Mouse (Mus musculus): ENCODE data around the gene Nubp2. TPM values are rescaled to one million over a fixed set of nuclear protein-coding genes. Genes with fewer than 3 reads are reported as not detected.

The Nubp2 gene
- total RNA-seq (2021), result 10 to 100 TPM; 47.7 to 57.9 TPM
- long read RNA-seq, experiment 1, transcript Nubp2-201 (7 exons, 1,427 nt), result major isoform, 87 of 117 reads
- long read RNA-seq, experiment 1, partial matches to known transcripts, result 16 of 117 reads
- long read RNA-seq, experiment 1, other reads (novel, unspliced or antisense), result 9 of 117 reads
- long read RNA-seq, experiment 2, transcript Nubp2-201 (7 exons, 1,427 nt), result major isoform, 34 of 41 reads
- long read RNA-seq, experiment 2, partial matches to known transcripts, result 1 of 41 reads
- long read RNA-seq, experiment 2, other reads (novel, unspliced or antisense), result 2 of 41 reads

DNA sequence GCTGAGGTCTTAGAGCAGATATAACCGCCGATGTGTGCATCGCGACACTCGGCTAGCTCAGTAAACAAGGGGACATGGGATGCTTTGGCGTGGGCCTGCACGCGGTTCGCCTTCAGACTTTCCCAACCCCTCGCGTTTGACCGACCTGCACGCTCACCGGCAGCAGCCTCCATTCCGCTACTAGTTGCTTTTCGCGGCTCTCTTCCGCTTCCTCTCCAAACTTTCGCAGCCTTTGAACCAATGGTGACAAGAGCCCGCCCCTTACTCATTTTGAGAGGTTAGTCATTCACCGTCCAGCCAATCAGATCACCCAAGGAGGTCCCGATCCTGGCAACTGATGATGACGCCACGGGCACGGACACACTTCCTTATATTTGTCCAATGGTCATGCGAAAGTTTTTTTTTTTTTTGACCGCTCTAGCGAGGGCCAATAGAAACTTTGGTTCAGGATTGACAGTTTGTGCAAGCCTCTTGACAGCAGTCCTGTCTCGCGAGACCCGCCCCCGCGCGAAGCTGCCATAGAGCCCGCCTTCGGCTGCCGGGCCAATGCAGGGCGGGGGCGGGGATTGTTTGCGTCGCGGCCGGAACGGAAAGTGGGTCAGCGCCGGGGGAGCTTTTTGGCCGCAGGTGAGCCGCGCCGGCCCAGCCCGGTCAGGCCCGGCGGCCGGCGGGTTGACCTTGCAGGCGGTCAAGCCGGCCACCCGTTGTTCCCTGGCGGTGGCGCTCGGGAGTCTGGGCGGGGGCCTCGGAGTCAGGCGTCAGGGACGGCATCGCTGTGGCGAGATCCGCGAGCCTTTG lies at the start of gene Nubp2, which contains the start of gene Spsb3:
Nubp2 (minus strand) TSS at position 216 of the 798 bp plus-strand sequence.
Spsb3 (plus strand) TSS at position 510 of the 798 bp plus-strand sequence.
- peak; percentile 99 for DNase-seq

DNA sequence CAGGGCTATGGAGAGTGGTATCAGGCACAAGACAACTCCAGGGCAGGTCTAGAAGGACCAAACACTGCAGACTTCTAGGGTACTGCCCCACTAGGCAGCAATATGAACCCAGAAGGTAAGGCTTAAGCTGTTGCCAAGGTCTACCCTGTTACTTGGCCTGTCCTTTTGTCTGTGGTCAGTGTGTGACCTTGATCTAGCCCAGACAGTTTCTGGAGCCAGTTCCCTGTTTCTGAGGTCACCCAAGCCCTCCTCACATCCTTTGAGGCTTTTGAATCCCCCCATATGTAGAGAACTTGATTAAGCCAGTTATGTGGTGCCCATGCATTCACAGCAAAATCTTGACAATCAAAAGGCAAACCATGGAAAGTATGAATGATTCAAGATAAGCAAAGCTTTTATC lies 49.5 kb upstream of the Nubp2 start:
- no peak for DNase-seq

DNA sequence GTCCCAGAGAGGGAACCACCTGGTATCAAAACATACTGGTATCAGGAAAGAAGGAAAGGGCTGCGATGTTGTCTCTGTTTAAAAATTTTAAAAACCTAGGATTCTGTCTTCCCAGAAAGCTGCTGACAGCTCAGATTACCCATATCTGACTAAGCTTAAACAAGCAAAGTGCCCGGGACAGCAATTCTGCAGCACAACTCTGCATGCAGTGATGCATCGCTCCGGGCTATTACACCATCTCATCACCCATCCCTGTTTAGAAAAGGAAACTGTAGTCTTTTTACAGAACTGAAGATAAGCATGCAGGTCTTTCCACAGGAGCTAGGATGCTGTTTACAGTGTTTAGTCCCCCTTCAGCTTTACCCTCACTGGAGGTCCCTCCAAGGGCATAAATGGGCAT lies 48.8 kb upstream of the Nubp2 start:
- peak in 1 of 2 experiments; percentile 32 for DNase-seq

DNA sequence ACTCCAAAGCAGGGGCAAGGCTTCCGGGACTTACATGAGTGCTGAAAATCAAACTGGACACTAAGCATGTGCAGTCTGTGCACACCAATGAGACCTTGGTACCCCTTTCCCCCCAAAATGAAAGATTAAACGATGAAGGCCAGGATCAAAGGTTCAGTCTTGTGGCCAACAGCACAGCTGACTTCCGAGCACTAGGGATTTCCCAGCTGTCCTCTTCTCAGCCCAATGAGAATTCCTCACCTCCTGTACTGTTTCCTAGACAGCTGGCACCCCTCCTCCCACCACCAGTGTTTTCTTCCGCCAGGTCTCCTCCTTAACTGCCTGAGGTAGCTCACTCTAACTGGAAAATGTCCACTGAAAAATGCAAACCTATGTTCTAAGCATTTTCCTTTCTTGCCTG lies 47.0 kb upstream of the Nubp2 start:
- no peak for DNase-seq

DNA sequence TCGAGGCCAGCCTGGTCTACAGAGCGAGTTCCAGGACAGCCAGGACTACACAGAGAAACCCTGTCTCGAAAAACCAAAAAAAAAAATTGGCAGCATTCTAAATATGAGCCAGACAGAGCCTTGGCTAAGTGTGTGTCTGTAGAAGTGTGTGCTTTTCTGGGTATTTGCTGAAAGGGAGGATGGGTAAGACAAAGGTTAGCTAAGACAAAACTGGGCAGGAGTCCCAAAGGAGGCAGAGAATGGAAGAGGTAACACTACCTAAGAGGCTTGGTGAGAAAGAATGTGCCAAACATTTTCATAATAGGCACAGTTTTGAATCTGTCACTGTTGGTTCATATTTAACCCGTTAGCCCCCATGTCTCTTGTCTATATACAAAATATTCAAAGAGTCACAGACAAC lies 46.3 kb upstream of the Nubp2 start:
- DNase-seq, result no peak

DNA sequence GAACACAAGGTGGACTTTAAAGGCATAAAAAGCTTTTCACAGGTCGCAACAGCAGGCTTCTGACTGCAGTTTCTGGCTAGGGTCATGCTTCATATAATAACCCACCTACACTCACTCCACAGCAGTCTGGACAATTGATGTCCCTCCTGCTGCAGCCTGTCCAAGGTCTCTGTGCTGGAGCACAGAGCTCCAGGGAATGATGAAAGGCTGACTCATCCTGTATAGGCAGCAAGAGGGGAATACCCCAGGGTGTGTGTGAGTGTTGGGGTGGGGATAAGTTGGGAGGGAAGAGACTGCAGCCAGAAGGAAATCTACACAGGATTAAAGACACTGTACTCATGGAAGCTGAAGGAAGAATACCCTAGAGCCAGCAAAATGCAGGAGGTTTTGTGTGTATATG lies 43.4 kb upstream of the Nubp2 start:
- peak; percentile 64 to 68 for DNase-seq

DNA sequence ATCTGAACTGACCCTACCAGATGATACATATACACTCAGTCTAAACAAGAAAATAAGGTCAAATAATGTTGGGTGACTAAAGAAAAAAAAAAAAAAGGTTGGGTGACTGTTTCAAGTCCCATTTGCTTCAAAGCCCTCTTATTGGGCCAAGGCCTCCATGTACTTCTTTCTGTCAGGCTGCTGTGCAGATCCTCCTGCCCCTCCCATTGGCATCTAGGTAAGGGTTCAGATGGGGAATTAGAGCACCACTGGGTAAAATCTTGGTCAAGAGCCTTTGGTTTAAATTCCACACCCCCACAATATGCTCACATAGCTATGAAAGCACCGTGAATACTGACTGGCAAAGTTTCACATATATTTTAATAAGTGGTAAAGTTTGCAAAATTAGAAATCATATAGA lies 37.1 kb upstream of the Nubp2 start:
- no peak for DNase-seq

DNA sequence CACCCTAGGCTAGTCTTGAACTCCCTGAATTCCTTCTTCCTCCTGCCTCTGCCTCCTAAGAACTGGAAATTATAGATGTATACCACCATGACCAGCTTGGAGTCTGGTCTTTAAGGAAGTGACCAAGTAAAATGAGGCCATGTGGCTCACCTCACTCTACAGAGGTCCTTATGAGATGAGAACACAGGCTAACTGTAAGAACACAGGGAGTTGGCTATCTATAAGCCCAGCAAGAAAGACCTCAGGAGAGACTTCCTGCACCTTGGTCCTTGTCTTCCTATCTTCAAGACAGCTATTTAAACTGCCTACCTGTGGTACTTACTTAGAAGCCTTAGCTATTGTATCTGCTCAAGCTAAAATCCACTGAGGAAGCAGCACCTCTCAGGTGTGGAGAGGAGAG lies 27.8 kb upstream of the Nubp2 start:
- DNase-seq, result no peak

DNA sequence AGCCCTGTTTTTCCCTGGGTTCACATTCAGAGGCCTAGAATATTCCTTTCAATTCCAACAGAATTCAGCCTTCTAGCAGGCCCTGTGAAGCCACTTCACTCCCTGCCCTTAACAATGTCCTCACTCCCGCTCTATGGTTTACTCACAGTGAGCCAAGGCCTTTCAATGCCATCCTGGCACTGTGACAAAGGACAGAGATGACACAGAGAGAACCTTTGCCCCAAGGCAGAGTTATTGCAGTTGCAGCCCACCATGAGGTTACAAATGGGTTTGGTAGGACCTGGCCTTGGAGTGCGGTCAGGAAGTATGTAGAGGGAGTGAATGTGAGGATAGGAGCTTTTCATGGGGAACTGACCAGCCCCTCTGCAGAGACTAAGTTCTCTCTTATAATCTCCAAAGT lies 21.4 kb upstream of the Nubp2 start:
- peak; percentile 84 to 89 for DNase-seq

DNA sequence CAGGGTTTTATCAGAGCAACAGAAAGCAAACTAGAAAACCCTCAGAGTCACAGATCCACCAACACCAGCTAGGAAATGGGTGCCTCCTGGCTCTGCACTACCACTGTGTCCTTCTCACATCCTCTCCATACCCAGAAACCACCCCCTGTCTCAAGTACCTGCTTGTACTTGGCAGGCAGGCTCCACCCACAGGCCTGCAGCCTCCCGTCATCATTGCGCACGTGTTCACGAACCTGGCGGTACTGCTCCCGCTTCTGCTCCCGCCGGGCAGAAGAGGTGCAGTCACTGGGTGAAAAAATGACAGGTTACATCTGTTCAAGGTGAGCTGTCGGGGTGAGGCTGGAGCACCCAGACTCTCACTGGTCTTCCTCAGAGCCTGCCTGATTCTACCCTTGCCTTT lies 17.6 kb upstream of the Nubp2 start:
- no peak for DNase-seq

DNA sequence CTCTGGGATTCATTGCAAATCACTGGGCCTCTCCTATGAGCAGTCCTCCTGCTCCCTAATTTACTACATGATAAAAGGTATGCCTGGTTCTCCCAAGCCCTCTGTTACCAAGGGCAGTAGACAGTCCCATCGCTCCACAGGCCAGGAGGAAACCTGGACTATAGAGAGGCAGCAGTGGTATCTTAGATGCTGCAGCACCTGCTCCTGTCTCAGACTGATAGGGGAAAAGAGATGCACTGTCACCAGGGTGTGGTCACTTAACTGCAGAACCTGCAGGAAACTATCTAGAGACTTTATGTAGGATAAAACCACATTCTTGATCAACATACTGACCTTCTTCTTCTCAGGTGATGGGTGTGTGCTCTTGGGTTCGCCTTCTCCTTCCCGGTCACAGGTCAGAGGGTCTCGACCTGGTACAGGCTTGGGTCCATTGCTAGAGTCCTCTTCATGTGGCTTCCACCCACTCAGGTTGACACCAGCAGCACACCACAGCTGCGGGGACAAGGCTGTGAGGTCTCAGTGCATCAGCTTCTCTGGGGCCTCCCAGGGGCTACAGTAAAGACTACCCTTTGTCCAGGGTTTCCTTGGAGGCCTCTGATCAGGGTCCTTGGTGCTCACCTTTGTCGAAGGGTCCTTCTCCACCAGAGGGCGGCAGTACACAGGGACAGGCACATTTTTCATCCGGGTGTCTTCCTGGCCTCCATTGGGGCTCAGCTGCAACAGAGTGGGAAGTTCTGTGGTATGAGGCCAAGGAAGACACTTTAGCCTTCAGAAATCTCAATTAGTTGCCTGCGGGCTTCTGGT lies 16.7 kb upstream of the Nubp2 start:
- DNase-seq, result peak; percentile 57 to 65

DNA sequence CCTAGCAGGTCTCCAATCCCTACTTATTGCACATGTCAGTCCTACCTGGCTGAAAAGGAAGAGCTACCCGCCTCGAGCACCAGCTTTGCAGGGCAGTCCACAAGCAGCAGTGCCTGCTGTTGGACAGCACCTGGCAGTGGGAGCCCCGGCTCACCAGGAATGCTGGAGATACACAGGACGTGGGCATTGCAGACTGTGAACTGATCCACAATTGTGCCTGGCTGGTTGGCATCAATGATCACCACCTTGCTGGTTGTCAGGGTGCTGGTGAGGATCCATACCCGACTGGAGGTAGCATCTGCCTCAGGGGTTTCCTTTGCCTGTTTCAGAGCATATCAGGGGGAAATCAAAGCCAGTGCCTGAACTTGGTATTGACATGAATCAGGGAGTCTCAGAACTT lies 16.0 kb upstream of the Nubp2 start:
- DNase-seq, result no peak

DNA sequence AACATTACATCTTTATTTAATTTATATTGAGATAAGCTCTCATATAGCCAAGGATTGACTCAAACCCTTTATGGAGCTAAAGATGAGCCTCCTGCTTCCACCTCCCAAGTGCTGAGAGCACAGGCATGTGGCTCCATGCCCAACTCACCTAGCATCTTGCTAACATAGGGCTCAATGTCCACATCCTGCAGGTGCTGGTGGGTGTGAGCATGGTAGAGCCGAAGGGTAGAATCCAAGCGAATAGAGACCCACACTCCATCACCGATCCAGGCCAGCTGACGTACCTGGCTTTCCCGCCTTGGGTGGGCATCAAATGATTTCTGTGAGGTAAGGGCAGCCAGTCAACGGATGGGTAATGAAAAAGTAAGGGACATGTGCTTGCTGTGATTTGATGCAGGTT lies 13.9 kb upstream of the Nubp2 start:
- no peak for DNase-seq

DNA sequence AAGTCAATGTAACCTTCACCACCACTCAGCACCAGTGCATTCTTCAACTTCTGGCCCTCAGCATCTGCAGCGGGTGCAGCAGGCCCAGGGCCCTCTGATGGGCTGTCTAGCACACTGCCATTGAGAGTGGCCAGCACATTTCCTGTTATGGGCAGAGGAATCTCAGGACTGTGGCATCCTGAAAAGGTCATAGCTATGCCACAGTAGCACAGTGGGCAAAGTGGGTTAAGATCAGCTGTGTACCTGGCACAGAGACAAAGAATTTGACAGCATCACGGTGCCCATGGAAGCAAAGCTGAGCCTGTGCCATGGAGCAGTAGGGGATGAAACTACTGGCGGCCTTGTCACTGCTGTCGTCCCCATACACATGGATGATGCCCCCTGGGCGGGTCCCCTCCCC lies 13.0 kb upstream of the Nubp2 start:
- DNase-seq, result no peak

DNA sequence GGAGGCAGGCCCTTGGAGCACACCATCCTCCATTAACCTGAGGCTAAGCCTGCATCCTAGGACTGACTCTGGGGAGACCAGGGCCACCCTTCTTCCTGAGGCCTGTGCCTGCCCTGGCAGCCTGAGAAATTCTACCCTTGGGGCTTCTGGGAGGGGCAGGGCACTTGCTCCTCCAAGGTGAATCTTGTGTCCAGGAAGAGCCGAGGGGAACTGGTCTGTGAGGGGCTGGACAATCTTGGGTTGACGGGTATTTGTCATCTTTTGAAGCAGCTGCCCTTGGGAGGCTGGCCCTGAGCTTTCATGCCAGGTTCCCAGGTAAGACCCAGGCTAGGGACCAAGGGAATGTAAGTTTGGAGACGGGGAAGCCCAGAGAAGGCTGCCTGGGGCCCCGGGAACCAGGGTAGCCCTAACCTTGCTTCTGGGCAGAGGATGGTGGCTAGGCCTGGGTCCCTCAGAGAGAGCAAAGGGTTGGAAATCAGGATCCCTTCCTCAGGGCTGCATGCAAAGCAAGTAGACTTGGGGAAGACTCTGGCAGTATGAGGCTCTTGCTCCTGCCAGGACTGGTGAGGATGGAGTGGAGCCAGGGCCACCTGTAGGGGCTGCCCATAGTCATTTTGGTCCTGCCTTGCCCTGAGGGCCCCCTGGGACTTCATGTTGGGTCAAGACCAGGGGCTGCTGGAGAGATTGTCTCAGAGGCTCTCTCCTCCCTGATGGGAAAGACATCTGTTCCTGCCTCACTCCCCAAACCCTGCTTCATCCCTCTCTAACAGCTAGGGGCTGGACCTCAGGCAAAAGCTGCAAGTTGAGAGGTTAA lies 12.1 kb upstream of the Nubp2 start:
- DNase-seq, result no peak

DNA sequence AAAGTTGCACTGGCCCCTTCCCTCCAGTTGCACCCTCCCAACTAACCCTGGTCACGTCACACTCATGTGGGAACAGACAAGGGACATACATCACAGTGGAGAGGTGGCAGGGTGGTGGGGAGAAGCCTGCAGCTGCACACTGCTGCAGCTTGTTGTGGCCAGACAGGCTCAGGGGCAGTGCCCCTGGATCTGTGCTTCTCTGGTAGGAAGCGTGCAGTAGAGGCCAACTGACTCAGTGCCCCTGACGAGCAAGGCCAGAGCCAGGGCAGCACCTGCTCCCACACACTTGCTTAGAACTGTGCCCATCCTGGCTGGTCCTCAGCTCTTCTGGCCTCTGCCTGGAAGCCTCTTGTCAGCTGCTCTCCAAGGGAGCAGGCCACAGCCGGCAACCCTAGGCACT lies 11.5 kb upstream of the Nubp2 start:
- peak; percentile 61 to 70 for DNase-seq

DNA sequence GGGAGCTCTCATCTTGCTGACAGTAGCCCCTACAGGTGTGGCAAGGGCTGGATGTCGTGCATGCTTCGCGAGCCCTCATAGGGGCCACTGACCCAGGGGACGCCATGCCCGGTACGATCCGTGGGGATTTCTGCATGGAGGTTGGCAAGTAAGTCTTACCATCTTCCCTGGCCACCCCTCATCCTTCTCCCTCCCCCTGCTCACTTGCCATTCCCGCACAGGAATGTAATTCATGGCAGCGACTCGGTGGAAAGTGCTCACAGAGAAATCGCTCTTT lies 10.8 kb upstream of the Nubp2 start:
- no peak for DNase-seq

DNA sequence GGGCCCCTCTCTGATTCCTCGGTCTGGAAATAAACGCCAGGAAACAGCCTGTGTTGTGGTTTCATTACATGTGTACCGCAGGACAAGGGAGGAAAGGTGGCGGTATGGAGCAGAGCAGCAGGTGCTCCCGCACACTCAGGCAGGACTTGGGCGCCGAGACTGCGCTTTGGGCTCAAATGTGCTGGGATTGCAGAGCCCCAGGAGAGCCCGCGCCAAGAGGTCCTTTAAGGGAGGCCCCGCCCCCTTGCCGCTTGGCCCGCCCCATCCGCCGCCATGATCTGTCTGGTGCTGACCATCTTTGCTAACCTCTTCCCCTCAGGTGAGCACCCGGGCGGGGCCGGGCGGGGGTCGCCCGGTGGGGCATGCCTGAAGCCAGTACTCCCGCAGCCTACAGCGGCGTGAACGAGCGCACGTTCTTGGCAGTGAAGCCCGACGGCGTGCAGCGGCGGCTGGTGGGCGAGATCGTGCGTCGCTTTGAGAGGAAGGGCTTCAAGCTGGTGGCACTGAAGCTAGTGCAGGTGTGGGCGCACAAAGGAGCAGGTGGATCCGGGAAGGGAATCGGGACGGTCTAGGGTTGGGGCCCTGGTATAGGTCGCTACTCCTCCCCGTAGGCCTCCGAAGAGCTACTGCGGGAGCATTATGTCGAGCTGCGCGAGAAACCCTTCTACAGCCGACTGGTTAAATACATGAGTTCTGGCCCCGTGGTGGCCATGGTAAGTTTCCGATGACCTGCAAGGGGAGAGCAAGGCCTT lies 10.3 kb upstream of the Nubp2 start, which contains the start of gene Nme3:
Nme3 (plus strand) TSS at position 260 of the 752 bp plus-strand sequence.
- DNase-seq, result peak; percentile 86 to 91

DNA sequence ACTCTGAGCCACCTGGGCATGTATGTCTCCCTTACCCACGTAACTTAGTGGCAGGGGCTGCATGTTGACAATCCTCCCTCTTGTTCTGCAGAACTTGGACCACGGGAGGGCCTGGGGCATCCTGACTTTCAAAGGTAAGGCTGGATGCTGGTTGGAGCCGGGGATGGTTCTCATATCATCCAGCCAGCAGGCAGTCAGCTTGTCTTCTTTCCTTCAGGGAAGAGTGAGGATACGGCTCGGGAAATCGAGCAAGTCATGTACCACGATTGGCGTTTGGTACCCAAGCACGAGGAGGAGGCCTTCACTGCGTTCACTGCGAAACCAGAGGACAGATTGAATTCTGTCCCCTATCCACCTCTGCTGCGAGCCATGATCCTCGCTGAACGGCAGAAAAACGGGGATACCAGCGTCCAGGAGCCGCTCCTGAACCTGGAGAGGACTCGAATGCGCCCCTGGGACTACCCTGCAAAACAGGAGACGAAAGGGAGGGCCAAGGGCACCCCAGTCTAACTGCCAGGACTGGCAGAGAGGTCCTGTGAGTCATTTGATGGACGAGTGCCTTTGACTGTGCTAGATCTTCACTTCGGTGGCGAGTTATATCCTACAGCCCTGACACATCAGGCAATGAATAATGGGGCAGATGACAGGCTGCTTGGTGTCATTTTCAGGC lies 9.6 kb upstream of the Nubp2 start:
- peak; percentile 73 to 81 for DNase-seq

DNA sequence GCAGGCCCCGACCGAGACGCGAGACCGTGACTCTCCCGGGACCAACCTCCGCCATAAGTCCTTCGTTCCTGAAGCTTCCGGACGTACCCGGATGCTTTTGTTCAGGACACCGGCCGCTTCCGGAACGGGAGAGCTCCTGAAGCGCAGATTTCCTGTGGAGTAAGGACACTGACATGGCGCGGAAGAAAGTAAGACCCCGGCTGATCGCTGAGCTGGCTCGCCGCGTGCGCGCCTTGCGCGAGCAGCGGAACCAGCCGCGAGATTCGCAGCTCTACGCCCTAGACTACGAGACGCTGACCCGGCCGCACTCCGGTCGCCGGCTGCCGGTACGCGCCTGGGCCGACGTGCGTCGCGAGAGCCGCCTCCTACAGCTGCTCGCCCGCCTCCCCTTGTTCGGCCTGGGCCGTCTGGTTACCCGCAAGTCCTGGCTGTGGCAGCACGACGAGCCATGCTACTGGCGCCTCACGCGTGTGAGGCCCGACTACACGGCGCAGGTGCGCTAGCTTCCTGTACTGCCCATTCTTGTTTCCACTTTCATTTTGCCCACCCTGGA lies 8.9 kb upstream of the Nubp2 start, which contains the start of the genes Eme2 and Mrps34:
Eme2 (minus strand) TSS at position 93 of the 553 bp plus-strand sequence.
Mrps34 (plus strand) TSS at position 122 of the 553 bp plus-strand sequence.
- DNase-seq, result peak; percentile 86 to 87

All from adrenal gland, postnatal 36 days (tissue).